Mouse (Mus musculus): ENCODE data around the gene Rims1.

The Rims1 gene

DNA sequence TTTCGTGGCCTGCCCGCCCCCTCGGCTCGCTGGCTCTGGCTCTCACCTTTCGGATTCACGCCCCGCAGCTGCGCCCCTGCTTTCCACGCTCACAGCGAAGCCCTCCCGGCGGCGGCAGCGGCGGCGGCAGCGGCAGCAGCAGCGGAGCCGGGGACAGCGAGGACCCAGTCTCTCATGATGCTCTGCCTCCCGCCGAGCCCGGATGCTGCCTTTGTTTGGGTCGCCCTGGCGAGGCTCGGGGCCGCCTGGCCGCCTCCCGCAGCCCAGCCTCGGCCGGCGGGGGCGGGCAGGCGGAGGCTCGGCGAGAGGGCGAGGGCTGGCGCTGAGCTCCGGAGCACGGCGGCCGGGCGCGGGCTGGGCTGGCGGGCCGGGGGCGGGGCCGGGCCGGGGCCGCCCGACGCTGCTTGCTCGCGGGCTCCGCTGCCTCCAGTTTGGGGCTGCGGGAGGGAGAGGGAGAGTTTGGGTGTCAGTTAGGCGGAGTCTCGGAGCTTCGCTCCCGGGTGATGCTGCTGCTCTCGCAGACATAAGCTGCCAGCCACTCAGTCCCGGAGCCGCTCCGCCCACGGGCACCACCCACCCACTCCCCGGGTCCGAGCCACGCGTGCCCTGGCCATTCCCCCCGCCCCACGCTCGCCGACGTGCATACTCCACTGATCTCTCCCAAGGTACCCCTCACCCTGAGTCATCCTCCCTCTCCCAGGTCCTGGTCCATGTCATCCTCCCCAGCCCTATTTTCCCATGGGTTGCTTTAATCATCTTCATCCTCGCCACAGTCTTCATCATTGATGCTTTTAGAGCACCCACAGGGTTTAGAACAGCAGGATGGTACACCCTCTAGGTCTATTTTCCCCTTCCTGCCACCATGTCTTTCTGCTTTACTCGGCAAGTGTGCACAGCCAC is at the start of gene Rims1:
TSS of gene Rims1 (minus strand) at position 269 of the 900 bp plus-strand sequence.
- peak in 1 of 2 experiments; percentile 3 for DNase-seq

DNA sequence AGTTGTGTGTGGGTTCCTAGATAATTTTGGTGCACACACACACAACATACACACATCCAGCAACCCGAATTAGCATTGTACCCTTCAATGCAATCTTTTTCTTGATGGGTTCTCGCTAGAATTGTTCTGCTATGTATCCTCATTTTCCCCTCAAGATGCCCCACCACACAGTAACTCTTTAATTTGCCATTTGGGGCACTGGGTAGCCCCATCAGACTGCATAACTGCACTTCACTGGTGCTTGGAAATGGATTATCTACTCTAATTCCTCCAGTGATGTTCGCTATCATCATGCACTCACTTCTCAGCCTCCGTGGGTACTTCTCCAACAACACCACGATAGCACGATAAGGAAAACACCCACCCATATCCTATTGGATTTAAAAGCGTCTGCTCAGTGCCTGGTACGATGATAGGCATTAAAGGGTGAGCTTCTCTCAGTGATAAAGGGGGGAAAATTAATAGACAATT is 867 bp upstream of the Rims1 start:
- no peak for DNase-seq

DNA sequence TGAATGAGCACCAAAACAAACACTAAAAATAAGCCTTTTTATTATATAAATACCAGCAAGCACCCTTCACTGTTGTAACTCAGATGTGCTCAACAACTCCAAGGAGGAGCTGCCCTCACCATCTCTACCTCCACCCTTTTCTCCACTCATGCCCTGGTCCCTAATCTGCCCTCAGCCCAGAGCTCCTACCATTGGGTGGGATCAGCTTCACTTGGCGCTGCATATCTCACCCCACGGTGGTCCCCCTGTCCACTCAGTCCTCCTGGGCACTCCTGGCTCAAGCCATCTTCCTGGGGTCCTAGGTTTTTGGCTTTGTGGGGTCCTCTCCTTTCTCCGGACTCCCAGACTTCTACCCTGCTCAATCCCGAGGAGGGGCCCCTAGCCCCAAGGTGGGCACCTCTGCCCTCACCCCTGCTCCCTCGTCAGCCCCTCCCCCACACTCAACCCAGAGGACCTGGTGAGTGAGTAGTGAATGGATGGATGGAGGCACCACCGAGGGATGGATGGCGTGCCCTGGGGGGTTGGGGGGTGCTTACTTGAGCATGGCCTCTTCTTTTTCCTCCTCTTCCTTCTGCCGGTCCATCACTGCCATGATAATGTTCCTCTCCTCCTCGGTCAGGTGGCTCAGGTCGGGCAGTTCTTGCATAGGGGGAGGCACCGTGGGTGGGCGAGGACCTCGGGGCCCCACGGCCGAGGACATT is 619 bp downstream of the Rims1 start:
- DNase-seq = peak in 1 of 2 experiments; percentile 4

DNA sequence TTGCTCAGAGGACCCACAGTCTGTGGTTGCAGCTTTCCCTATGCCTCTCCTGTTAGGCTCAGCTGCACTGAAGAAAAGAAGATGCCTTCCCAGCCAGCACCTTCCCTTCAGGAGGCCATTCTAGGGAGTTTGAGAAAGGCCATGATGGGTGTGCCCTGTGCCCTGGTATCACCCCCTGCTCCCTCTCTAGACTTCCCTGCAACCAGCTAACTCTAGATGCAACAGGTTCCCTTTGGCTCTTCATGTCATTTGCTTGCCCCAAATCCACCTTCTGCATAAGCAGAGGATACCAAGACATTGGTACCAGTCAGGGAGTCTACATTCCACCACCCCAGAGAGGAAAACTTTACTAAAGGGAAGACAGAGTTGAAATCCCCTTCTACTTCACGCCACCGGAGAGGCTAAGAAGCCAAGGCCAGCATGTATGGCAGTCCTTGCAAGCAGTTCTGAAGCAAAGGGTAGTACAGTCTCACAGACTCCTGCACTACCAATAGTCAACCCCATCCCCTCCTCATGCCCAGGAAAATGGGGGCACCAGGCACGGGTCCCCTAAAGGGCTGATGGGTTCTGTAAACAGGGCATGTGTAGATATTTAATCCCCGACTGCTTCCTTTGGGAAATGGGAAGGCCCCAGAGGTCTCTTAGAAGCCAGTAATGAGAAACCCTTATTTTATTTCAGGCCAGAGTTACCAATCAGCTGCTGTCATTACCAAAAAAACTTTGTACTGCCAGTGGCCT is 1.5 kb downstream of the Rims1 start:
- no peak for DNase-seq

DNA sequence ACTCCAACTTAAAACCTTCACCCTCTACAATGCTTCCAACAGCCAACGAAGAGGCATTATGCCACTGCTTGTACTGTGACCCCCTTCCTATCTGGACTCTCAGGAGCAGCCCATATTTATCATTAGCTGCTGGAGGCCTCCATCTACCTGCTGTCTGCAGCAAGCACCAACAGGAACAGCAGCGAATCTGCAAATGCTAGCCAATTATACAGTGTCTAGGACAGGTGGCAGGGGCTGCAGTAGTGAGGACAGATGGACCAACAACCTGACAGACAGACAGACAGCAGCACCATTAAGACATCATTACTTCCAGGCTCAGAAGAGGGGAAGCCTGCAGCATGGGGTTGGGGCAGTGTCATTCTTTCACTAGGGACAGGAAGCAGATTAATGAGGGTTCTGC is 2.3 kb downstream of the Rims1 start:
- DNase-seq = no peak

DNA sequence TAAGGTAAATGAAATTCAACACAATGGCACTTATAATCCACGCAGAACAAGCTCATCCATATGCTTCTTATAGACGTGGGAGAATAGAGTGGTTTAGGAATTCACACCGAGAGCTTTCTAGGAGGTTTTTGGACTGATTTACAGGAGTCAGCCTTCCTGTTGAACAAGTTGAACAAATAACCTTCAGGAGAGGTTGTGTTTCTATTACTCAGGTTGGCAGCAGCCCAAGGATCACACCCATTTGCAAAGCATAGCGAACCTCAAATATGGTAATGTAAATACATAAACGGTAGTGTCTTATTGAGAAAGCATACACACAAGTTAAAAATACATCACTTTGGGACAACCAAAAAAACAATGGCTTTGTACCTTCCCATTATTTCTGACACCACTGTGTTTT is 5.5 kb downstream of the Rims1 start:
- DNase-seq = no peak

DNA sequence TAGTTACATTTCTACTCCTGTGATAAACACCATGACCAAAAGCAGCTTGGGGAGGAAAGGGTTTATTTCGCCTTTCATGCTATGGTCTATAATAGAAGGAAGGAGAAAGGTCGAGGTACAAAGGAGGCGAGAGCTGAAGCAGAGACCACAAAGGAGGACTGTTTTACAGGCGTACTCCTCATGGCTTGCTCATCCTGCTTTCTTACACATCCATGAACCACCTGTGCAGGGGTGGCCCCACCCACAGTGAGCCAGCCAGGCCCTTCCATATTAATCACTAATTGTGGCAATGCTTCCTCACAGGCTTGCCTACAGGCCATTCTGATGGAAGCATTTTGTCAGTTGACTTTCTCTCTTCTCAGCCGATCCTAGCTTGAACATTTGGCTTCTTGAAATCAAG is 8.7 kb downstream of the Rims1 start:
- DNase-seq = no peak

DNA sequence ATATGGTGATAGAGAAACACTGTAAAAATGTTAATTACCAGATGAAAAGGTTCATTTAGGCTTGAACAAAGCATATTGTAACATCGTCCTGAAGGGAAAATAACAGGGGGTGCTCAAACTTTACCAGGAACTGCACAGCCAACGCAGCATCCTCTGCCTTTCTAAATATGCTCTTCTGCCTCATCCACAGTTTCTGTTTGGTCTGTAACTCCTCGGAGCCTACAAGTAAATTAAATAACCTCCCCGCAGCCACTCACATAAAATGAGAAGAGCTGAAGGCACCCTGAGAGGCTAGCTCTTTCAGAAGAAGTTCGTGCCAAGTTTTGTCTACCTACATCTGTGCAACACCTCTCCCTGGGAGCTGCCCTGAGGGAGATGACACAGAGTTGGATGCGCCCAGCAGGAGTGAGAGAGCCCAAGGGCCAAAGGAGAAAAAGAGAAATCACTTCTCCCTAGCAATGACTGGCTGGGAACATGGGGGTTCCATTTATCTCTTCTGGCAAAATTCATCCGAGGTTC is 16.3 kb downstream of the Rims1 start:
- no peak for DNase-seq

DNA sequence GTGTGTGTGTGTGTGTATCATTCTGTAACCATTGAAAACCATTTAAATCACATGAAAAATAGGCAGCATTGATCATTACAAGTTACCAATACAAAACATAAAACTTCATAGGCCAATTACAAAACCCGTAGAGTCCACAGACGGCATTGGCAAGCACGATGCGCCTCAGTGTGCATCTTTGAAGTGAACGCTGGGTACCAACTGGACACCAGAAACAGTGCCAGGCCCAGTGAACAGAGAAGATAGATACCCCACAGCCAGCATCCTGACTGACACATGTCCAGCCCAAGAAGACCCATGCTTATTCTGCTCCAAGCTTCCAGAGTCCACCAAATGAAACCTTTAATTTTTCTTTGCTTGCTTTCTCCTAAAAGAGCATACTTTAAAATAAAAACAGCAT is 18.2 kb downstream of the Rims1 start:
- DNase-seq = no peak

DNA sequence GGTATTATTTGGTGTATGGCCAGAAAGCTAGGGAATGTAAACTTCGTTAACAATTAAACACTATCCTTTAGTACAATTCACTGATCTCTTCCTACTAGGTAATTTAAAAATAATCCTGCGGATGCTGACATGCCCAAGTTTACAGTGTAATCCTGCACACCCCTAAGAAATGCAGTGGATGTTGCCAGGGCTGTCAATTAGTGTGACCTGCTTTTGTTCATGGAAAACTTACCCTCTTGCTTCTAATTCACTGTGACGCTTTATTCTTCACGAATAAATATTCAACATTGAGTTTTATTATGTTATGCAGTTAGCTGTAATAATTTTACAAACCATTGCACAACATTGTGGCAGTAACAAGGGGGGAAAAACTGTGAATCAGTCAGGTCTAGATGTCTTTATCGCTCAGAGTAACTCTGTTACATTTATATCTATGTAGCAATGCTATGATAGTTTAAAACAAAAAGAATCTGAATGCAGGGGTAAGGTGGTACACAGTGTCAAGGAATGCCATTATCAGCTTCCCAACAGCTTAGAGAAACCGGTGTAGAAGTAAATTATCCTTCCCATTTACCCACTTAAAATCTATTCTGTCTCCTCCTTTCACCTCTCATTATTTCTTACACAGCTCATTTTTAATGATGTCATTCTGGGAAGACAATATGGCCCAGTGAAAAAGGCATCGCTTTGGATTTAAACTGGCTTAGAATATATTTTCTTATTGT is 35.1 kb downstream of the Rims1 start:
- DNase-seq = no peak

DNA sequence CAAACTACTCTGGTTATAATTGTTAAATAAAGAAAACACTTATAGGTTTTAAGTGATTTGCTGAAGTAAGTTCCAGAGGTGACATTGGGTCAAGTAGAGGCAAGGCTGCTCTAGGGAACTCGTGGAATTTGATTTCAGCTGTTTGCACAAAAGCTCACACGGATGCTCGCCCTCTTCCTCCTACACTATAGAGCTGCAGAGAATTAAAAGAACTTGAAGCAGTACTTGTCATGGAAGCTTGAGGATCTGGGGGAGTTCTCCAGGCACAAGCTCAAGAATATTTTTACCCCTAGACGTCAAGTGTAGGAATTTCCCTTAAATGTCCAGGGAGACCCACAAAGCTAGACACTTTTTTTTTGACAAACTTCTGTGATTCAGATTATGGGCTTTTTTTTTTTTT is 42.4 kb downstream of the Rims1 start:
- DNase-seq = no peak

DNA sequence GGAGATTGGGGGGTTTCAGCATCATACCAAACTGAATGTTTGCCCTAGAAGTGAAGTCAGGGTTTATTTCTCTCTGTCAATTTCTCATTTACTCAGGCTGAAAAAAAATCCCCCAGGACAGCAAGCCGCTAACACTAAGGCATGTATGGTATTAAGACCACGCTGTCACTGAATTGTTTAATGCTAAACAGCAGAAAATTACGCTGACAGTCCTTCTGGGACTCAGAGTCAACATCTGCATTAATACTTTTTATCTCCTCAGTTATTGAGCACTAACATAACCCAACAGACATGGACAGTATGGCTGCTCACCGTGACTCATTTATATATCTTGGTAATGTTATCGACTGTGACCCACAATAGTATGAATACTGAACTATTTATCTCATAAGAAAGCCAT is 43.0 kb downstream of the Rims1 start:
- no peak for DNase-seq

DNA sequence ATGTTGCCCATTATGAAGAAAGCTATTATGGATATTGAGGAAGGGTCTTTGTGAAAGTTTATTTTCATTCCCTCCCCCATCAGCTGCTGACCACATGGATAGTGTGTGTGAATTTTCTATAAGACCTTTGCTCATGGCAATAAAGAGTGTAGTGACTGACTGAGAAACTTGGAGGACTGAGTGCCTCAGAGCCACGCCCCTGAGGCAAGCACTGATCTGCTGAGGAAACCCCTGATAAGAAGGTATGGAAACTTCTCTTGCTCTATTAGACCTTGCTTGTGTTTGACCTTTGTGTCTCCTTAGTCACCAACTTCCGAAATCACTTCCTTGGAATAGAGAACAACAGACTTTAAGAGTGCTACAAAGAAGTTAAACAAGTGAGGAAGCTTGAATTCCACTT is 55.3 kb downstream of the Rims1 start:
- DNase-seq = no peak

DNA sequence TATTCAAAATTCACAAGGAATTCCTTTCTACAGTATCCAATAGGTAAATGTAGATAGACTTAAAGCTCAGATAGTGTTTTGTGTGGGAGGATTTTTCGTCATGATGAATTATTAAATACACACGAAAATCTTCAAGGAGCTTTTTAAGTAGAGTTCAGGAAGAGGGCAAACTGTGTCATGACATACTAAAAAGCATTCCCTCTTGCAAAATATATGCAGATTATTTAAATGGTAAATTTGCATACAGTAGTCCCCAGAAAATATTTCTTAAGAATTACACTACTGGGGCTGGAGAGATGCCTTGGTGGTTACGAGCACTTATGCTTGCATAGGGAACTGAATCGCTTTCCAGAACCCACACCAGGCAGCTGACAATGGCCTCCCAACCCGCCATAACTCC is 61.1 kb downstream of the Rims1 start:
- no peak for DNase-seq

DNA sequence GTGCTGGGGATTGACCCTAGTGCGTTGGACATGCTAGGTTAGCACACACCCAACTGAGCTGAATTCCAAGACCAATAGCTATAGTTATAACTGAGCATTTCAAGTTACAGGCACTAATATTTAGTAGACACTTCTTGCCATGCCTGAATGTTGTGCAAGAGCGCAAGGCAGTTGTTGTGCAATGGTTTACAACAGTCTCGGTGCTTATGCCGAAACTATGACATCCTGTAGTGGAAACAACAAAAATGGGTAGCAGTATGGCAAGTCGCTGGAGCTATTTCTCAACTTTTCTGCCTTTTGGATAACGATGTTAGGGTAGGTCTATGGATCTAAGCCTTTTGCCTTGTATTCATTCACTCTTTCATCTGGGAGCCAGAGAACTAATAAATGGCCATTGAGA is 68.3 kb downstream of the Rims1 start:
- no peak for DNase-seq

DNA sequence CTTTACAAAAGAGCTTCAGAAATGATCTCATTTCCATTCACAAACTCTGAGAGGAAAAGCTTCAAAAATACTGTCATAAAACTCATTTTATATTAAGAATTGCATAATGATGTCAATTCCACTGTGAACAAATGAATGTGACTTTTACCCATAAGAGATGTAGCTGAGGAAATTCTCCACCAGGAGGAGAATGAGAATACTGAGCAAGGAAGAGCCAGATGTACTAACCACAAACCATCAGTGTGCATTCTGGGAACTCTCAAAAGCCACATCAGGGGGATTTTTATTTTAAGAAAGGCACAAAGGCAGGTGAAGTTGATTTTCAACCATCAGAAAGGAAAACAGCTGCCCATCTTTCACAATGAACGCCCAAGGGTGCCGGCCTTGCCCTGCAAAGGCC is 71.4 kb downstream of the Rims1 start:
- DNase-seq = no peak

DNA sequence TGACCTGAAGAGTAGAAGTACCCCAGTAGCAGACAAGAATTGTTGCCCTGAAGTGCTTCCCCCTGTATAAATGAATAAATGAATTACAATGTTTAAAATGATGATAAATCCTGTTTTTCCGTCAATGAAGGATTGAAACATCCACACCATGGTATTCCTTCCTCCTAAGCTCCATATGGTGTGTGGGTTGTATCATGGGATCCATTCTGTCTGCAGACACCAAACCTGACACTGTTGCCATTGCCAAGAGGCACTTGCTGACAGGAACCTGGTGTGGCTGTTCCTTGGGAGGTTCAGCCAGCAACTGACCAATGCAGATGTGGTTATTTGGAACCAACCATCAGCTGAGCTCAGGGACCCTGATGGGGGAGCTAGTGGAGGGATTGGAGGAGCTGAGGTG is 72.5 kb downstream of the Rims1 start:
- no peak for DNase-seq

DNA sequence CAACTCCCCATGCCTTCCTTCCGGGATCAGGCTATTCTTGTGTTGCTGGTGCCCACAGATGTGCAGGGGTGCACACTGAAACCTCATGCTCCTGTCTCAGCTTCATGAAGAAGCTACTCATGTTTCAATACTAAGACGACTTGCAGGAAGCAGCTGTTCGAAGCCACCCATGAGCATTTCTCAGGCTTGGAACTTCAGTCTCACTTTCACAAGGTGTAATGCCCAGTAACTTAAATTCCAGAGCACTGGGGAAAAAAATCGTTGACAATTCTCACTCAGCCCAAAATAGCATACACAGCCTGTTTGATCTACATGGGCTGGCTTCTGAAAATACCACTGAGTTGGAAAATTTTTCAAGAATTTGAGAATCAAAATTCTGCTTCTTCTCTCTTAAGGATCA is 77.6 kb downstream of the Rims1 start:
- no peak for DNase-seq

DNA sequence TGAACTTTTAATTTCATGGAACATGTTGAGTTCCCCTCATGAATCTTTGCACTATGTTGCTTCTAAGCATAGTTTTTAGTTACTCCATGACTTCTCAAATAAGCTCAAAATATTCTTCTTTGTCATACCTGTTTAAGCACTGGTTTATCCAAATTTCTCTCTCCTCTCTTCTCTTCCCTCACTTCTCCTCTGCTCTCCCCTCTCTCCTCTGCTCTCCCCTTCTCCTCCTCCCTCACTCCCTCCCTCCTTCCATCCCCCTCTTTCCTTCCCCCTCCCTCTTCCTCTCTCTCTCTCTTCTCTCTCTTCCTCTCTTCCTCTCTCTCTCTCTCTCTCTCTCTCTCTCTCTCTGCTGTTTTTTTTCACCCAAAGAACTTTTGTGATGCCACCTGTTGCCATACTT is 84.1 kb downstream of the Rims1 start:
- no peak for DNase-seq

DNA sequence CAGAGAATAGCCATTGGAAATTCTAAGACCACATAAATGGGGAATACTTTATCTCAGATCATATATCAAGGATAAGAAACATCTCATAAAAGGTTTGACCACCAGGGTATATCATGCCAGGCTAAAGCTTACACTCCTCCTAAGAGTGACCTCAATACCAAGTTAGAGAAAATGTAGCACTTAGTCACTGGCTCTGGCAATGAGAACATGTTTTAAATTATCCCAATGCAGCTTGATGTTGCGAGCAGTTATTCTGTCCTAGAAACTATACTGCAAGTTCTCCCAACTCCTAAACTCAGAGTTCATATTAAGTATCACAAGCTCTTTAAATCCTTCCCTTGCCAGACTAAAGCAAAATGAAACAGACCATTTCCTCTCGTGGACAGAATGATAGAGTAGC is 85.1 kb downstream of the Rims1 start:
- no peak for DNase-seq

DNA sequence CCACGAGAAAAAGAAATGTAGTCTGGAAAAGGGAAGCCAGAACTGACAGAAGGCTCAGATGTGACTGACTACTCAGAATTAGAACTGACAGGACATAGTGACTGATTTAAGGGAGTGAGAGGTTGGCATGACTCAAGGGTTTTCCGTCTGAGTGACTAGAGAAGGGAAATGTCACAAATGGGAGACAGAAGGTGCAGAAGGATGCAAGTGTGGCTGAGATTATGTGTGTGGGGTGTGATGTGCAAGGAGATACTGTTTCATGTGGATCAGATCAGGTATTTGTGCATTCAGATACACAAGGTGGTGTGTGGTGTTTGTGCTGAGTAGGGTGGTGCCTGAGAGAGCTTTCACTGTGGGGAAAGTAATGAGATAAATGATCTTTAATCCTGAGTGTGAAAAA is 96.3 kb downstream of the Rims1 start:
- DNase-seq = no peak

DNA sequence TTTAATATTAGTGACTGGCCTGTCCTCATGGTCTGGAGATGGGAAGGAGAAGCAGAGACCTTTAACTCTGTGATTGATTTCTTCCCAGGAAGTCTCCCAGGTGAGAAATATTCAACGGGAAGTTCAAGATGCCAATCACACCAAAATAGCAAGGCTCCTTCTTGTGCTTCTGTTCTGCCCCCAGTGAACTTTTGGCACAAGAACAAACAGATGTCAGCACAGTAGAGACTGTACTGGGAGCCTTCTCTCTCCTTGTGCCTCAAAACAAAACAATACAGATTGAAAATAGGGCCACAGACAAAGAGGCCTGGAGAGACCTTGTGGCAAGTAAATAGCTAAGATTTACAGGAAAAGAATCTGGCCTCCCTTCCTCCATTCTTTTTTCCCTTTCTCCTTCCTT is 110.7 kb downstream of the Rims1 start:
- no peak for DNase-seq

DNA sequence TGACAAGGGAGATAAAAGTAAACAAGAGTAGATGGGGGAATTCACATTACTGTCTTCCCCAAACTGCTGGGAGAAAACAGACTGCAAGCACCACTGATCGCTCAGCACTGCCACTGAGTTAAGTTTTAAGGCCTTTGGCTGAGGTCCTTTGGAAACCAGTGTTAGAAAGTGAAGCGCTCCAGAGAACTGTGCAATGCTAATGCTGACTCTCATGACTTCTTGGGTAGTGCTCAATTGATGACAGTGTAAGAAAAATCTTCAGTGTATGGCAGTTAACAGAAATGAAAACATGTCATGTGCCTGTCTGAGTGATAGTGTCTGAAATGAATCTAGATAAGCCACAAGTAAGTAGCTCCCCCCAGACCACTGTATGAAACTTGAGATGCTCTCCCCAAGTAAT is 111.3 kb downstream of the Rims1 start:
- no peak for DNase-seq

Measured in thymus, postnatal 36 days (tissue).